Mouse (Mus musculus) stomach, embryonic 14.5 days (tissue): ENCODE data around the gene Rgma. TPM values are rescaled to one million over a fixed set of nuclear protein-coding genes. Genes with fewer than 3 reads are reported as not detected.

ENCODE experiments used
- polyA plus RNA-seq: library from polyadenylated mRNA; unstranded; fragments of >200 nt; fragmentation: Nextera tagmentation; extraction: Ambion mirVana; gene quantifications from 2 replicates; pipeline ENCODE4 v1.2.1, GENCODE M21; 2014

The Rgma gene
- polyA plus RNA-seq, 1 experiment from 2014 or later: 30.5 TPM

Other genes with a start within 250 kb of the Rgma start
- 71.0 and 77.2 TPM in 2 replicates for gene Chd2, start 166.3 kb downstream of the Rgma start, polyA plus RNA-seq